Mouse (Mus musculus): Measurements from ENCODE around the gene Cox10. TPM values are rescaled to one million over a fixed set of nuclear protein-coding genes. Genes with fewer than 3 reads are reported as not detected.

Cox10 gene
- polyA plus RNA-seq, 1 experiment from 2014 or later: 28.6 TPM

DNA sequence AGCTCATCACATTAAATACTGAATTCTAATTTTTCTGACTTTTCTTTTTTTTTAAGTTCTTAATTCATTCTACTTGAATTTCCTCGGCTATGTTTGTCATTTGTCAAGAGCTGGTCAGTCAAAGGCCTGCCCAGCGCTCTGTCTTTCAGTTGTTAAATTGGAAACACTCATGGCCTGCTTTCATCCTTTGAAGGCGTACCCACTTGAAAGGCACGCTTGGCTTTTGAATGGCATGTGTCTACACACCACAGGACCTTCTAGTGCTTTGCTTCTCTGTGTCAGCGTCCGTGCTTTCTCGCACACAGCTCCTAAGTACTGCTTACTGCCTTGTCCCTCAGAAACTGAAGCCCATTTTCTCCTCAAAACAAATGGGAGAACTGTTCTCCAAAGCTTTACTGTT is 38.0 kb downstream of the Cox10 start:
- Histone ChIP-seq H3K9me3 (no peaks in the 10 kb centered on the region), H3K27ac (no peak overlapping the region), H3K27me3 (replicated peaks) (no peaks in the 10 kb centered on the region), H3K4me2 (replicated peaks) (no peak overlapping the region), H3K9ac (no peak overlapping the region), H3K36me3 (no peaks in the 10 kb centered on the region), H3K4me1 (replicated peaks) (no peaks in the 10 kb centered on the region), H3K4me3 (replicated peaks) (no peak overlapping the region)
- WGBS: 88% methylated on average over 7 of the region's 7 CpGs
- ATAC-seq: no peak

DNA sequence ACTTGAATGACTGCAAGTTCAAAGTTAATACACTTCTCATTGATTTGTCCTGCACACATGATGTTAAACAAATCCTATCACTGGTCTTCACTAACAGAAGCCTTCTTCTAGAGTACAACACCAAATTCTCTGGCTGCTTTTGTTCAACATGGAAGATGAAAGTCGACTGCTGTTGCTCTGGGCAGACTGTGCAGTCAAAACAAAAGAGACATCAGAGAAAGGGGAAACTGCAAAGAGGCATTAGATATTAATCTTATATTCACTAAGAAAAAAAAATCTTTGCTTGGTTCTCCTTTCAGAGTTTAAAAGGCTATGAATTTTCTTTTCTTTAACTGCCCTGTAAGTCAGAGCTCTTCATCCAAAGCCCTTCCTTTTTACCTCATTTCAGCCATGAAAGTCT is 39.7 kb downstream of the Cox10 start:
- Histone ChIP-seq H3K4me3 (replicated peaks) (no peak overlapping the region), H3K9ac (no peak overlapping the region), H3K9me3 (no peaks in the 10 kb centered on the region), H3K36me3 (no peaks in the 10 kb centered on the region), H3K4me2 (replicated peaks) (no peak overlapping the region), H3K27me3 (replicated peaks) (no peaks in the 10 kb centered on the region), H3K4me1 (replicated peaks) (0 out of 2 replicates have a peak, but pooled peaks cover 4% of the 10 kb centered on the region), H3K27ac (no peak overlapping the region)
- 41% methylated on average over 1 of the region's 1 CpGs for WGBS
- ATAC-seq: no peak

DNA sequence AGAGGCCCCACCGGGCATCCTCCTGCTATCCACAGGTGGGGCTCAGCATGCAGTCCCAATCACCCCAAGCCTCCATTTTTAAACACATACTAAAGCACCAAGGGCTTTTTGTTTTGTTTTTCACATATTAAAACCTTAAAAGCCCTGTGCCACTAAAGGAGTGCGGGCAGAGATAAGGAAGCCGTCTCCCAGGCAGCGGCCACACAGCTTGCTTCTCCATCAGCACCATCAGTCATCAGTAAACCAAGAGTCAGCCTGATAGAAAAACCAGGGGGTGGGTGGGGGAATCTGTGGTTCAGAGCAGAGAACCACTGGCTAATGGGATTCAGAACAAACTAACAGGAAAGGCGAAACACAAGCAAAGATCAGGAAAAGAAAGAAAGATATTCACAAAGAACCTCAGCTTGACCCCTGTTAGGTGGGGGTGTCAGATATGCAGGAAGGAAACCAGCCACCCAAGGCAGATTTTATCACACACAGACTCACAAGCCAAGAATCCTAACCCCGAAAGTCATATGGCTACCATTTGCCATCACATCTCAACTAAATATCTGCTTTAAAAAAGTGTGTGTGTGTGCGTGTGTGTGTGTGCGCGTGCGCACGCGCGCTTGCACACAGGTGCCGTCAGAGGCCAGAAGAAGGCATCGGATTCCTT is 41.7 kb downstream of the Cox10 start:
- H3K4me2 ChIP-seq (replicated peaks): no peak overlapping the region
- no peaks in the 10 kb centered on the region for H3K9me3 ChIP-seq
- WGBS: 67% methylated on average over 15 of the region's 15 CpGs
- H3K4me1 ChIP-seq (replicated peaks): 0 out of 2 replicates have a peak, but pooled peaks cover 4% of the 10 kb centered on the region
- no peak for ATAC-seq
- H3K27ac ChIP-seq: no peak overlapping the region
- no peak overlapping the region for H3K4me3 ChIP-seq (replicated peaks)
- H3K36me3 ChIP-seq: no peaks in the 10 kb centered on the region
- no peak overlapping the region for H3K9ac ChIP-seq
- H3K27me3 ChIP-seq (replicated peaks): no peaks in the 10 kb centered on the region

DNA sequence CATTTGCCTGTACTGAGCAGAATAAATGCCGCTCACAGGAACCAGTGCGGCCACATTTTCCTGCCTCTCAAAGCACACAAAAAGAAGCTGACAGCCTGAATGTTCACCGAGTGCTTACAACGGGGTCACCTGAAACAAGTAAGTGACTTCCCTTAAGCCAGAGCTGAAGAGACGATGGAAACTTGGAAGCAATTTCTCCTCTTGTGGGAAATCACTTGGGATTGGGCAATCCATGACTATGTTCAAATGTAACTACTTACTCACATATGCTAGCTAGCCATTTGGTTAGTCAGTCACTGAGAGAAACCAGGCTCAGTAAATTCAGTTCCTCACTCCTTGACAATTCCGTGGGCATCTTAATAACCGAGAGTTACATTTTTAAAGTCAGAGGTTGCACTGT is 43.0 kb downstream of the Cox10 start:
- Histone ChIP-seq H3K4me1 (replicated peaks) (0 out of 2 replicates have a peak, but pooled peaks cover 4% of the 10 kb centered on the region), H3K9me3 (no peaks in the 10 kb centered on the region), H3K27ac (no peak overlapping the region), H3K36me3 (no peaks in the 10 kb centered on the region), H3K27me3 (replicated peaks) (no peaks in the 10 kb centered on the region), H3K4me2 (replicated peaks) (no peak overlapping the region), H3K9ac (no peak overlapping the region), H3K4me3 (replicated peaks) (no peak overlapping the region)
- WGBS: 75% methylated on average over 7 of the region's 7 CpGs
- ATAC-seq: no peak

DNA sequence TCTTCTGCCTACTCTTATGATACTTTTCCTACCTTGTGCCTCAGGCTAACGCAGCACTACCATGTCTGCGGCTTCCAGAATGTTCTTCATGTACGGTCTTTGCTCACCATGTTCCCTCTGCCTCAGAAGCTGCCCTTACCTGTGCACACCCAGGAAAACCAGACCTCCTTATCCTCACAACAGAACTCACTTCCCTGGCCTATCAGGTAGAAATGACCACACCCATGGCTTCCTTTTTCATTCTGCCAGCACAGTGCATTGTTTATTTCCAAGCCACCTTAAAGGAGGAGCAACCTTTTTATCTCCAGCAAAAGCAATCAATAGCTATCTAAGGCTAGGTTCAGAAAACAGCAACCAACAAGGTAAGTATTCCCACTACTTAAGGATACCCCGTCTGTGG is 43.6 kb downstream of the Cox10 start:
- no peaks in the 10 kb centered on the region for H3K36me3 ChIP-seq
- H3K27me3 ChIP-seq (replicated peaks): no peaks in the 10 kb centered on the region
- H3K9ac ChIP-seq: no peak overlapping the region
- H3K9me3 ChIP-seq: no peaks in the 10 kb centered on the region
- no peak overlapping the region for H3K4me3 ChIP-seq (replicated peaks)
- H3K27ac ChIP-seq: no peak overlapping the region
- 0 out of 2 replicates have a peak, but pooled peaks cover 4% of the 10 kb centered on the region for H3K4me1 ChIP-seq (replicated peaks)
- no peak overlapping the region for H3K4me2 ChIP-seq (replicated peaks)
- 90% methylated on average over 4 of the region's 4 CpGs for WGBS
- ATAC-seq: no peak

DNA sequence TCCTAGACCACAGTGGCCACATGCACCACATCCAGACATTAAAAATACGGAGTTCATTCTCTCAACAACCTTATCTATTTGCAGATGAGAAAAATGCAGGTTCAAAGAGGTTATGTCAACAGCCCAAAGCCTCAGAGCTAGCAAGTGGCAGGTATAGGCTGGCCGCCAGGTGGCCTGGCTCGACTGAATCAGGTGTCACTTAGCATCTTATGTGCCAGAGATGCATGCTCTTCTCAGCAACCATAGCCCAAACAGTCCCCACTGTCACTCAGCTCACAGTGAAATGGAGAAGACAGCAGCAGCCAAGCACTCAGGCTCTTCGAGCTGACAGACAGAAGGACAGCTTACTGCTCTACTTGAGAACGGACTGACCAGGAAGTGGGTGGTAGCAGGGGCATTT is 44.6 kb downstream of the Cox10 start:
- H3K9me3 ChIP-seq: no peaks in the 10 kb centered on the region
- 75% methylated on average over 5 of the region's 5 CpGs for WGBS
- no peak overlapping the region for H3K4me3 ChIP-seq (replicated peaks)
- no peak overlapping the region for H3K27ac ChIP-seq
- no peak overlapping the region for H3K9ac ChIP-seq
- H3K36me3 ChIP-seq: no peaks in the 10 kb centered on the region
- no peak for ATAC-seq
- no peak overlapping the region for H3K4me2 ChIP-seq (replicated peaks)
- 0 out of 2 replicates have a peak, but pooled peaks cover 4% of the 10 kb centered on the region for H3K4me1 ChIP-seq (replicated peaks)
- no peaks in the 10 kb centered on the region for H3K27me3 ChIP-seq (replicated peaks)

DNA sequence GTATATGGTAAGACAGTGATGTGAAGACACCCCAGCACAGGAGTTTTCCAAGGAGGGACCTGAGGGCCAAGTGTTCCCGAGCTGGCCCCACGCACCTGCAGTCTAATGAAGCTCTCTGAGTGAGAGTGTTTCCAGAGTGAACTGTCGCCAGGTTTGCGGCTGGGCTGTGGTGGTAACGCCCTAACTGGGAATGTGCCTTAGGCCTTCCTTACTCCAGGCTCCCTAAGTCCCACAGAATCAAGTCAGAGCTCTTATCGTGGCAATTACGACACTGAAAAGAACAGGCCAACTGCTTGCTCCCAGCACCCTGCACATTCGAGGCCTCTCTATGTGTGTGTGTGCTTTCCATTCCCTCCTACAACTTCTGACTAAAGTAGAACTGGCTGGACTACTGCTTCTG is 51.8 kb downstream of the Cox10 start:
- Histone ChIP-seq H3K9ac (no peak overlapping the region), H3K36me3 (no peaks in the 10 kb centered on the region), H3K4me2 (replicated peaks) (no peak overlapping the region), H3K27ac (no peak overlapping the region), H3K27me3 (replicated peaks) (no peaks in the 10 kb centered on the region), H3K4me1 (replicated peaks) (0 out of 2 replicates have a peak, but pooled peaks cover 4% of the 10 kb centered on the region), H3K9me3 (no peaks in the 10 kb centered on the region), H3K4me3 (replicated peaks) (no peak overlapping the region)
- peak; percentile 62 for ATAC-seq
- 67% methylated on average over 8 of the region's 8 CpGs for WGBS

DNA sequence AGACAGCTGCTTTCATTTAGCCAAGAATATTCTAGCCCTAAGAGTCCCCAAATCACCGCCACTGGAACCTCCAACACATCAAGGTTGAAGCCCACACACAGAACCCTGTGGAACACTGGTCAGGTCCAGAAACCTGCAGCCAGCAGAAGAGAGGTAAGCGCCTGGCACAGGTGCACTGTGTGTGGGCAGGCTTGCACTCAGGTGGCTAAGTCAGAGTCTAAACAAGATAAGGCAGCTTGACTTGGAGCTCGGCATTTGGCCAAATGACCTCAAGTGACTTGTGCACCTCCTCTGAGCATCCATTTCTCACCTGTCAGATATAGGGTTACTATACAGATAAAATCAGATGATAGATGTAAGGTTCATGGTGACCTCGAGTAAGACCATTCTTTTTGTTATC is 53.4 kb downstream of the Cox10 start:
- WGBS: 74% methylated on average over 4 of the region's 4 CpGs
- H3K4me1 ChIP-seq (replicated peaks): 0 out of 2 replicates have a peak, but pooled peaks cover 4% of the 10 kb centered on the region
- H3K9ac ChIP-seq: no peak overlapping the region
- H3K27me3 ChIP-seq (replicated peaks): no peaks in the 10 kb centered on the region
- H3K27ac ChIP-seq: no peak overlapping the region
- H3K4me3 ChIP-seq (replicated peaks): no peak overlapping the region
- H3K4me2 ChIP-seq (replicated peaks): no peak overlapping the region
- no peaks in the 10 kb centered on the region for H3K9me3 ChIP-seq
- no peak for ATAC-seq
- no peaks in the 10 kb centered on the region for H3K36me3 ChIP-seq

DNA sequence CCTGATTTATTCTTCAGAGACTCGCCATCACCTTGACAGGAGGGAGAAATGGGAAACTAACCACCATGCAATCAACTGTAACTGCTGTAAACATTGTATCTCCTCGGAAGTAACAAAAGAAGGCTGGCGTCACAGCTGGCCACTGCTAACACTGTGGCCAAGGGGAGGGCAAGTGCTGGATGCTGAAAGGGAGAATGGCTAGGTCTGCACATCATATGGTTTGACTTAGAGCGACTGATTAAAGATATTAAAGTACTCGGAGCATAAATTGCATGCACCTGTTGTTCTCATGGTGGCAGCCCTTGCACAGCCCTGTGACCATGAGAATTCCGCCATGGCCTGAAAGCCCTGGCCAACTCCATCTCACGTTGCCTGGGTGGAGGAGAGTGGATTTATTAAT is 54.7 kb downstream of the Cox10 start:
- Histone ChIP-seq H3K4me2 (replicated peaks) (no peak overlapping the region), H3K27me3 (replicated peaks) (no peaks in the 10 kb centered on the region), H3K27ac (no peak overlapping the region), H3K9ac (no peak overlapping the region), H3K9me3 (no peaks in the 10 kb centered on the region), H3K4me3 (replicated peaks) (no peak overlapping the region), H3K36me3 (no peaks in the 10 kb centered on the region), H3K4me1 (replicated peaks) (0 out of 2 replicates have a peak, but pooled peaks cover 4% of the 10 kb centered on the region)
- no peak for ATAC-seq
- 72% methylated on average over 7 of the region's 7 CpGs for WGBS

DNA sequence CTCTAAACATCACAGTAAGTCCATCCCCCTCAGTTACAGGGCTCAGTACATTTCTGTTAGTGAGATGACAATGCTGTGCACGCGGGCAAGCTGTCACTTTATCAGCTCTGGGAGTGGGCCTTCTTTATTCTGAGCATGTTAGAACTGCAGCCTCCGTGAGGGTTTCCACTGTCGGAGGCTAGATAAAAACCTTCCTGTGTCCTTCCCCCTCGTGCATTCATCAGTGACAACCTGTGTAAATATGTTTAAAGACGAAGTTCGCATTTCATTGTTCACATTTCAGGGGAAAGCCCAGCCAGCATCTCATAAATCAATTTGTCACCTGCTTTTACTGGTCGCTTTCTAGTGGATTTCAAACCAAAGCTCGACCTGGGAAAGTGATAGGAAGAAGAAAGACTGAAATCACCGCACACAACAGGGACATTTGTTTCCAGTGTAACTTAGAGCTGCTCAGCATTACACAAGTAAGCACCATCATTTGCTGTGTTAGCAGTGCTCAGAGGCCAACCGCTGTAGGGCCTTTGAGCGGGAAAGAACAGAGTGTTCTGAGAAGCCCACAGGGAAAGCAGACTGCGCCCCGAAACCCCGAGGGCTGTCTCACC is 55.8 kb downstream of the Cox10 start:
- Histone ChIP-seq H3K36me3 (no peaks in the 10 kb centered on the region), H3K4me1 (replicated peaks) (0 out of 2 replicates have a peak, but pooled peaks cover 4% of the 10 kb centered on the region), H3K4me3 (replicated peaks) (no peak overlapping the region), H3K27me3 (replicated peaks) (no peaks in the 10 kb centered on the region), H3K27ac (no peak overlapping the region), H3K9me3 (no peaks in the 10 kb centered on the region), H3K9ac (no peak overlapping the region), H3K4me2 (replicated peaks) (no peak overlapping the region)
- WGBS: 41% methylated on average over 15 of the region's 15 CpGs
- ATAC-seq: no peak

DNA sequence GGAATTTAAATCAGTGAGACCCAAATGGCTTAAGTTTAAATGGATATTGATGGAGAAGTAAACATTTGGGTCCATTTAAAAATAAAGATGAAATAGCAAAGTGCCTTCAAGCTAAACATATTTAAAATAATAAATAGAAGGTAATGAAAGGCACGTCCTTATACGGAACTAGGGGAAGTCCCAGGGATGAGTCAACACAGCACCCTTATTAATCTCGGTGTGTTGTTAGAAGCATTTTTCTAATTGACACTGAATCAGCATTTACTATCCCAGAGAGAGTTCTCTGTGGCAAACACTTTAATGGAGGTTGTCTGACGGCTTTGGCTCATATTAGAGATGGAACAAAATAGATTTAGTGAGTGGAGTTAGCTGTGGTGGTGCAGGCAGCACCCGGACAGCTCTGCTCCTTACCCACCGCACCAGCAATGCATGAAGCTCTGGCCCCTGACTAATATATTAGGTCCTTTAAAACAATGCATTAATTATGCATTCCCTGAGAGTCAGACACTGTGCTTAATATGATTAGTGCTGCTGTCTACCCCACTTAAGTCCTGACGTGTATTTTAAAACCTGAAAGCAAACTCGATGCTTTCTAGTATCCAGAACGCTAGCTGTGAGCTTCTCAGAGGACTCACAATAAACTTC is 56.7 kb downstream of the Cox10 start:
- Histone ChIP-seq H3K27ac (no peak overlapping the region), H3K9ac (no peak overlapping the region), H3K36me3 (no peaks in the 10 kb centered on the region), H3K4me3 (replicated peaks) (no peak overlapping the region), H3K4me1 (replicated peaks) (0 out of 2 replicates have a peak, but pooled peaks cover 4% of the 10 kb centered on the region), H3K4me2 (replicated peaks) (no peak overlapping the region), H3K27me3 (replicated peaks) (no peaks in the 10 kb centered on the region), H3K9me3 (no peaks in the 10 kb centered on the region)
- 30% methylated on average over 9 of the region's 9 CpGs for WGBS
- no peak for ATAC-seq

DNA sequence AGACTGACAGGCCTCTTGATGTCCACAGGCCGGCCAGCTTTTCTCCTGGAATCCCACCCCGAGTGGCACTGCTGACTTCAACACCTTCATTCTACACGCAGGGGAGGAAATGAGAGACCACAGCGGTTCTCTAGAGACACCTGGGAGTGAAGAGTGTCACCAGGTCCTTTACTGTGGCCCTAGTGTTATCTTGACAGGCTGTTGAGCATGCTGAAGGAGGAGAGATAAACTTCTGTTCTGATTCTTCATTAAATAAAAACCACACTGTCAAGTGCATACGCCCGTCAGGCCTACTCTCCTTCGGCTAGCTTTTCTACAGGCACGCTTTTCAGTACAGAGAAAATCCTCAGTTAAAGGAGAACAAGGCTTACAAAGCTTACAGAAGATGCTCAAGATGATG is 60.0 kb downstream of the Cox10 start:
- Histone ChIP-seq H3K9ac (no peak overlapping the region), H3K27me3 (replicated peaks) (no peaks in the 10 kb centered on the region), H3K9me3 (no peaks in the 10 kb centered on the region)

More for the DNA sequence above, 60.0 kb downstream of the Cox10 start:
- no peak for ATAC-seq
- H3K4me3 ChIP-seq (replicated peaks): no peak overlapping the region
- 87% methylated on average over 8 of the region's 8 CpGs for WGBS
- H3K4me2 ChIP-seq (replicated peaks): no peak overlapping the region
- no peak overlapping the region for H3K27ac ChIP-seq
- H3K4me1 ChIP-seq (replicated peaks): 0 out of 2 replicates have a peak, but pooled peaks cover 4% of the 10 kb centered on the region
- H3K36me3 ChIP-seq: no peaks in the 10 kb centered on the region

Measured in intestine, embryonic 15.5 days (tissue).